Mouse (Mus musculus) heart, postnatal 4 days (tissue): Measurements from ENCODE around the gene Washc1. TPM values are rescaled to one million over a fixed set of nuclear protein-coding genes. Genes with fewer than 3 reads are reported as not detected.
"Not testable (repeated sequence)": the region's sequence is repeated elsewhere in the genome, so short reads cannot be mapped to it uniquely, and the experiment has no call there.

Source experiments
- DNase-seq: peaks from one replicate; pipeline ENCODE4 v3.0.0; 2021
- total RNA-seq, 2 experiments: library from RNA; stranded (reverse); gene quantifications; 2 replicates each; pipeline ENCODE4 v1.2.3; 2021

The Washc1 gene
- total RNA-seq, 2 experiments from 2014 or later: 25.1 to 26.7 TPM

- no peak for DNase-seq
Measured at GRCm38 (mm10) chr17:66118991-66119390, 7.6 kb downstream of the Washc1 start.

- no peak for DNase-seq
Measured at GRCm38 (mm10) chr17:66120701-66121100, 9.4 kb downstream of the Washc1 start.

- peak; percentile 96 for DNase-seq
Measured at GRCm38 (mm10) chr17:66123066-66123815, 11.9 kb downstream of the Washc1 start, which contains the start of gene Ddx11. TSS of gene Ddx11 (plus strand) at chr17:66123520.

GRCm38 (mm10) chr17:66123816-66124610, 12.7 kb downstream of the Washc1 start:
- no peak for DNase-seq

GRCm38 (mm10) chr17:66125211-66125610, 13.9 kb downstream of the Washc1 start:
- DNase-seq: no peak

GRCm38 (mm10) chr17:66130371-66130770, 19.0 kb downstream of the Washc1 start:
- DNase-seq: no peak

GRCm38 (mm10) chr17:66131212-66131611, 19.9 kb downstream of the Washc1 start:
- no peak for DNase-seq

- DNase-seq: not testable (repeated sequence)
Measured at GRCm38 (mm10) chr17:66152706-66153662, 41.6 kb downstream of the Washc1 start.

- not testable (repeated sequence) for DNase-seq
Measured at GRCm38 (mm10) chr17:66153735-66154423, 42.5 kb downstream of the Washc1 start.

GRCm38 (mm10) chr17:66154876-66155275, 43.5 kb downstream of the Washc1 start:
- DNase-seq: no peak

GRCm38 (mm10) chr17:66158271-66158670, 46.9 kb downstream of the Washc1 start:
- no peak for DNase-seq

- not testable (repeated sequence) for DNase-seq
Measured at GRCm38 (mm10) chr17:66167141-66167540, 55.8 kb downstream of the Washc1 start.

Other genes with a start within 250 kb of the Washc1 start
- gene Ralbp1, start 225.7 kb upstream of the Washc1 start, total RNA-seq: 10 to 100 TPM; 29.3 to 33.4 TPM
- gene Twsg1, start 160.3 kb upstream of the Washc1 start, total RNA-seq: 10 to 100 TPM; 80.3 to 81.0 TPM
- gene Ankrd12, start 34.5 kb upstream of the Washc1 start, total RNA-seq: 10 to 100 TPM; 14.1 to 16.2 TPM
- gene Ndufv2, start 10.0 kb upstream of the Washc1 start, total RNA-seq: 100 to 1,000 TPM; 846 to 878 TPM
- gene Ddx11, start 12.0 kb downstream of the Washc1 start, total RNA-seq: 1 to 10 TPM; 7.7 to 8.9 TPM